Mouse (Mus musculus): ENCODE data around the gene Mafk. TPM values are rescaled to one million over a fixed set of nuclear protein-coding genes. Genes with fewer than 3 reads are reported as not detected.
A peak's percentile ranks its signal among the peaks of the same experiment; 100 is the strongest.

Gene Mafk
- polyA plus RNA-seq, 1 experiment, result 20.5 TPM

GRCm38 (mm10) chr5:139839142-139839541, 47.8 kb downstream of the Mafk start:
- Histone ChIP-seq H3K27me3 (replicated peaks; ENCODE audit: control insufficient read depth, insufficient read depth, low read length) (no peaks in the 10 kb centered on the region), H3K4me1 (ENCODE audit: control insufficient read depth, insufficient read depth, low read length) (no peaks in the 10 kb centered on the region), H3K36me3 (ENCODE audit: control insufficient read depth, insufficient read depth, low read length) (no peaks in the 10 kb centered on the region), H3K4me3 (ENCODE audit: insufficient read depth, low read depth, low read length) (no peak overlapping the region), H3K27ac (ENCODE audit: insufficient read depth, low read depth, low read length) (no peak overlapping the region)
- DNase-seq, result no peak
- 47% methylated on average over 3 of the region's 3 CpGs for WGBS
- TF ChIP-seq CTCF (conservative IDR thresholded peaks at IDR 0.05; ENCODE audit: insufficient read depth, insufficient read length, low read depth, low read length) (no peak), POLR2A (IDR thresholded peaks at IDR 0.05; ENCODE audit: low read depth, low read length) (no peak)

GRCm38 (mm10) chr5:139849626-139850320, 58.5 kb downstream of the Mafk start:
- WGBS, result 51% methylated on average over 12 of the region's 12 CpGs

More at GRCm38 (mm10) chr5:139849626-139850320, 58.5 kb downstream of the Mafk start:
- TF ChIP-seq CTCF (conservative IDR thresholded peaks at IDR 0.05; ENCODE audit: insufficient read depth, insufficient read length, low read depth, low read length), result no peak
- TF ChIP-seq POLR2A (IDR thresholded peaks at IDR 0.05; ENCODE audit: low read depth, low read length), result no peak
- H3K27ac ChIP-seq (ENCODE audit: insufficient read depth, low read depth, low read length), result peak overlapping the region; percentile 18; the same call in 1 of the 2 replicates
- H3K27me3 ChIP-seq (replicated peaks; ENCODE audit: control insufficient read depth, insufficient read depth, low read length), result no peaks in the 10 kb centered on the region
- DNase-seq, result peak; percentile 51
- H3K4me3 ChIP-seq (ENCODE audit: insufficient read depth, low read depth, low read length), result no peak overlapping the region
- no peaks in the 10 kb centered on the region for H3K36me3 ChIP-seq (ENCODE audit: control insufficient read depth, insufficient read depth, low read length)
- H3K4me1 ChIP-seq (ENCODE audit: control insufficient read depth, insufficient read depth, low read length), result no peaks in the 10 kb centered on the region

Other genes with a start within 250 kb of the Mafk start
- gene Uncx, start 248.0 kb upstream of the Mafk start, polyA plus RNA-seq (2012; rRNA removed), result 1.1 and 1.5 TPM in 2 replicates
- gene Micall2, start 55.2 kb upstream of the Mafk start, polyA plus RNA-seq (2012; rRNA removed), result 3.3 and 3.4 TPM in 2 replicates
- gene Ints1, start 15.8 kb upstream of the Mafk start, polyA plus RNA-seq (2012; rRNA removed), result 40.1 and 42.2 TPM in 2 replicates
- 69.7 and 90.2 TPM in 2 replicates for gene Tmem184a, start 28.4 kb downstream of the Mafk start, polyA plus RNA-seq (2012; rRNA removed)
- gene Gm26938, start 34.9 kb downstream of the Mafk start, polyA plus RNA-seq (2012; rRNA removed), result not detected in 2 replicates
- 24.4 and 29.2 TPM in 2 replicates for gene Psmg3, start 35.4 kb downstream of the Mafk start, polyA plus RNA-seq (2012; rRNA removed)
- 9.6 and 10.3 TPM in 2 replicates for gene Elfn1, start 116.4 kb downstream of the Mafk start, polyA plus RNA-seq (2012; rRNA removed)